In genomic region chr8:35912264-35912663, GRCm38 (mm10) we compare ENCODE assay signal across 21 mouse cellular contexts.
DNase-seq lines count a peak whose midpoint lies in the region; ATAC-seq and TF ChIP-seq lines count a peak whose summit lies in the region.
"Had no signal": no experiment of that assay in that cellular context is flagged by ENCODE, and none has a peak within 500 bp of the region (broad histone marks: within the 10 kb centered on the region; RNA-seq: fewer than 3 reads in every experiment).

No protein-coding gene starts in this region.

- H3K36me3 ChIP-seq in heart, embryonic 10.5 days: no peaks in the 10 kb centered on the region
- no peaks in the 10 kb centered on the region for H3K36me3 ChIP-seq in neural tube, embryonic 15.5 days
- no peaks in the 10 kb centered on the region for H3K36me3 ChIP-seq in stomach, postnatal 0 days (ENCODE audit: control insufficient read depth, insufficient read depth, low read length)
- no peaks in the 10 kb centered on the region for H3K36me3 ChIP-seq in hindbrain, embryonic 12.5 days
- H3K36me3 ChIP-seq: G1E; midbrain, embryonic 12.5 days; neural tube, embryonic 13.5 days had no signal

- no peaks in the 10 kb centered on the region for H3K27me3 ChIP-seq in heart, embryonic 10.5 days (ENCODE audit: insufficient read depth, poor library complexity, severe bottlenecking)
- no peaks in the 10 kb centered on the region for H3K27me3 ChIP-seq in neural tube, embryonic 15.5 days (replicated peaks)
- H3K27me3 ChIP-seq in stomach, postnatal 0 days (ENCODE audit: control insufficient read depth, insufficient read depth, low read length): no peaks in the 10 kb centered on the region
- H3K27me3 ChIP-seq in hindbrain, embryonic 12.5 days: no peaks in the 10 kb centered on the region
- H3K27me3 ChIP-seq: midbrain, embryonic 12.5 days; neural tube, embryonic 13.5 days had no signal

- H3K4me1 ChIP-seq in heart, embryonic 10.5 days: peaks cover 13% of the 10 kb centered on the region
- no peaks in the 10 kb centered on the region for H3K4me1 ChIP-seq in neural tube, embryonic 15.5 days
- H3K4me1 ChIP-seq in stomach, postnatal 0 days (replicated peaks; ENCODE audit: control insufficient read depth, insufficient read depth): 0 out of 2 replicates have a peak, but pooled peaks cover 2% of the 10 kb centered on the region
- H3K4me1 ChIP-seq in hindbrain, embryonic 12.5 days: no peaks in the 10 kb centered on the region
- H3K4me1 ChIP-seq: midbrain, embryonic 12.5 days; neural tube, embryonic 13.5 days had no signal

- H3K27ac ChIP-seq in heart, embryonic 10.5 days: peak overlapping the region; percentile 18; the same call in 1 of the 2 replicates
- no peak overlapping the region for H3K27ac ChIP-seq in neural tube, embryonic 15.5 days (replicated peaks)
- H3K27ac ChIP-seq in stomach, postnatal 0 days (replicated peaks): peak overlapping the region; percentile 76
- H3K27ac ChIP-seq in hindbrain, embryonic 12.5 days: no peak overlapping the region
- H3K27ac ChIP-seq: left cerebral cortex, adult 2 months; macrophage; midbrain, embryonic 12.5 days; neural tube, embryonic 13.5 days had no signal

- 65% methylated on average over 9 of the region's 9 CpGs for WGBS in heart, embryonic 10.5 days
- WGBS in neural tube, embryonic 15.5 days: 77% methylated on average over 9 of the region's 9 CpGs
- WGBS in stomach, postnatal 0 days: 39% methylated on average over 9 of the region's 9 CpGs
- WGBS in hindbrain, embryonic 12.5 days: 77% methylated on average over 9 of the region's 9 CpGs

- H3K4me2 ChIP-seq in neural tube, embryonic 15.5 days: no peak overlapping the region
- no peak overlapping the region for H3K4me2 ChIP-seq in stomach, postnatal 0 days (replicated peaks; ENCODE audit: low read depth)
- H3K4me2 ChIP-seq in hindbrain, embryonic 12.5 days (replicated peaks): no peak overlapping the region
- H3K4me2 ChIP-seq: liver, embryonic 11.5 days; midbrain, embryonic 12.5 days; neural tube, embryonic 13.5 days had no signal

- H3K4me3 ChIP-seq in heart, embryonic 10.5 days: no peak overlapping the region
- H3K4me3 ChIP-seq in neural tube, embryonic 15.5 days (replicated peaks): no peak overlapping the region
- H3K4me3 ChIP-seq in stomach, postnatal 0 days (ENCODE audit: low read depth, low read length): no peak overlapping the region
- H3K4me3 ChIP-seq in hindbrain, embryonic 12.5 days: no peak overlapping the region
- H3K4me3 ChIP-seq: left cerebral cortex, adult 2 months; midbrain, embryonic 12.5 days; neural tube, embryonic 13.5 days had no signal

- ATAC-seq in neural tube, embryonic 15.5 days (ENCODE audit: low FRiP score): no peak
- peak; percentile 91 for ATAC-seq in stomach, postnatal 0 days (ENCODE audit: low FRiP score, low TSS enrichment)
- no peak for ATAC-seq in hindbrain, embryonic 12.5 days (ENCODE audit: low FRiP score)
- ATAC-seq: activated CD4-positive, CD25-positive, alpha-beta regulatory T cell, adult 4 months; forebrain, embryonic 14.5 days had no signal

- H3K9me3 ChIP-seq in heart, embryonic 10.5 days: no peaks in the 10 kb centered on the region
- H3K9me3 ChIP-seq in neural tube, embryonic 15.5 days (replicated peaks): no peaks in the 10 kb centered on the region
- no peaks in the 10 kb centered on the region for H3K9me3 ChIP-seq in stomach, postnatal 0 days (ENCODE audit: control insufficient read depth, low read length)
- no peaks in the 10 kb centered on the region for H3K9me3 ChIP-seq in hindbrain, embryonic 12.5 days (replicated peaks)
- H3K9me3 ChIP-seq: G1E; midbrain, embryonic 12.5 days; neural tube, embryonic 13.5 days had no signal

- TF ChIP-seq CTCF in stomach, postnatal 0 days (IDR thresholded peaks at IDR 0.05; ENCODE audit: low read depth): no peak

- H3K9ac ChIP-seq in neural tube, embryonic 15.5 days (replicated peaks): no peak overlapping the region
- H3K9ac ChIP-seq in stomach, postnatal 0 days (ENCODE audit: low read length): no peak overlapping the region
- H3K9ac ChIP-seq in hindbrain, embryonic 12.5 days: no peak overlapping the region
- H3K9ac ChIP-seq: midbrain, embryonic 12.5 days; neural tube, embryonic 13.5 days had no signal

- no peak for DNase-seq in heart, embryonic 10.5 days (ENCODE audit: low spot score)
- no peak for DNase-seq in heart, adult 18-20 months
- DNase-seq in neural tube, embryonic 10.5 days (ENCODE audit: extremely low spot score, low spot score): peak; percentile 5
- peak; percentile 56 to 76 for DNase-seq in kidney, postnatal 36 days
- DNase-seq in stomach, postnatal 0 days (ENCODE audit: low spot score): peak; percentile 71
- DNase-seq in cerebellum, postnatal 36 days: no peak
- DNase-seq: cerebellum, adult 8-10 months; gastrocnemius, postnatal 14 days; lung, adult 18-20 months; spleen, adult 18-20 months; thymus, postnatal 25 days had no signal

- TF ChIP-seq EP300 in stomach, postnatal 0 days (optimal IDR thresholded peaks at IDR 0.05): no peak

Comparison
In these comparisons a context has a peak if more than half of its experiments do, and no peak if none do; other contexts are left out.
1. DNase-seq: peak in neural tube, embryonic 10.5 days (single experiment), kidney, postnatal 36 days (2 of 2) and stomach, postnatal 0 days (single experiment); none in heart, embryonic 10.5 days (single experiment), heart, adult 18-20 months (0 of 2) and cerebellum, postnatal 36 days (0 of 2).
2. H3K27ac ChIP-seq: peak in heart, embryonic 10.5 days (single experiment) and stomach, postnatal 0 days (single experiment); none in neural tube, embryonic 15.5 days (single experiment) and hindbrain, embryonic 12.5 days (single experiment).